Mouse (Mus musculus) lung, postnatal 0 days (tissue): ENCODE data around the gene Gm28434.

ENCODE experiments used
- CTCF ChIP-seq: IDR thresholded peaks from 2 replicates; pipeline ENCODE4 v1.5.1; 2016; ENCODE audit warnings: antibody characterized with exemption, mild to moderate bottlenecking
- EP300 ChIP-seq: IDR thresholded peaks from 2 replicates; pipeline ENCODE4 v1.6.1; 2016; ENCODE audit warnings: antibody characterized with exemption, mild to moderate bottlenecking, control low read depth

DNA sequence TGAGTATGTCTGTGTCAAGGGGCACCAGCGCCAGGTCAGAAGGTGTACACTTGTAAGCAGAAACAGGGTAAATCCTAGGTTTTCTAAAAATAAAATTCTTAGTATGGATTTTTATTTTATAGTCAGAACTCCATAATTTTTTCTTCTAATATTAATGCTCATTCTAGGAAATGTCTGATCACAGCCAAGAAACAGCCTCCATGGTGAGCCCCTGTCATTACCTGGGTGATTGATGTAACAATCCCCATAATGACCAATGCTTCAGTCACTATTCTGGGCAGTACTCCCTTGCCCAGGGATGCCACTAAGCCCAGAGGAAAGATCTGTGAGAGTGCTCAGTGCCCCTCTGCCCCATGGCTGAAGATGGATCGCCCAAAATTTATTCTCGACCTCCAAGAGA, 9.8 kb downstream of the Gm28434 start, which contains the start of gene Cabs1:
- TF ChIP-seq CTCF = no peak
- TF ChIP-seq EP300 = no peak
